20 mouse cellular contexts compared by ENCODE assay signal in the genomic region with DNA sequence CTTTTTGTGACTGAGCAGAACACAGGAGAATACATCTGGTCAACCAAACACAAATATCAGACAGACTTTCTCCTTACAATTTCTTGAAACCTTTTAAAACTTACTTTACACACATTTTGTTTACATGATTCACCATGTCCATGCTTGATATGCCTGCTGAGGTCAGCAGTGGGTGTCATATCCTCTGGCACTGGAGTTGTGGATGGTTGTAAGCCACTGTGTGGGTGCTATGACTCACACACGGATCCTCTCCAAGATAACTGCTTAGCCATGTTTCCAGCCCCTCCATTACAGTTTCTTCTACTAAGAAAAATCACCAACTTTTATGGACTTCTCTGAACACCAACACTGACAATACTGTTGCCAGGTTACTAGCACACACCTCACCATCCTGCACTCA. TPM values are rescaled to one million over a fixed set of nuclear protein-coding genes. Genes with fewer than 3 reads are reported as not detected.
DNase-seq lines count a peak whose midpoint lies in the region; ATAC-seq and TF ChIP-seq lines count a peak whose summit lies in the region.
"Had no signal": no experiment of that assay in that cellular context is flagged by ENCODE, and none has a peak within 500 bp of the region (broad histone marks: within the 10 kb centered on the region; RNA-seq: fewer than 3 reads in every experiment).

No protein-coding gene starts in this region.

- no peak overlapping the region for H3K4me3 ChIP-seq in gastrocnemius, adult 2 months
- H3K4me3 ChIP-seq in heart, embryonic 16.5 days (ENCODE audit: low read length), result no peak overlapping the region
- H3K4me3 ChIP-seq: neural tube, embryonic 13.5 days had no signal

- H3K4me2 ChIP-seq in heart, embryonic 16.5 days (ENCODE audit: low read depth, low read length), result no peak overlapping the region
- H3K4me2 ChIP-seq: midbrain, embryonic 11.5 days; neural tube, embryonic 13.5 days had no signal

- no peaks in the 10 kb centered on the region for H3K36me3 ChIP-seq in heart, embryonic 16.5 days (ENCODE audit: control insufficient read depth, insufficient read depth)
- H3K36me3 ChIP-seq: neural tube, embryonic 13.5 days had no signal

- no peaks in the 10 kb centered on the region for H3K27me3 ChIP-seq in heart, embryonic 16.5 days (ENCODE audit: control insufficient read depth, insufficient read depth, low read length)
- H3K27me3 ChIP-seq: neural tube, embryonic 13.5 days had no signal

- no peak for DNase-seq in gastrocnemius, adult 2 months
- DNase-seq in gastrocnemius, adult 18-20 months (ENCODE audit: low spot score), result no peak
- no peak for DNase-seq in heart, adult 18-20 months
- peak; percentile 31 for DNase-seq in 3134 (ENCODE audit: extremely low read depth, insufficient read length, low spot score)
- peak; percentile 67 for DNase-seq in NIH3T3 (ENCODE audit: low read depth)
- DNase-seq in testis, postnatal 10 days (ENCODE audit: low spot score), result no peak
- DNase-seq in urinary bladder, postnatal 36 days (ENCODE audit: low spot score in 2 of 2), result no peak
- DNase-seq: adrenal gland, postnatal 10 days; cerebellum, adult 11-12 months; cerebellum, postnatal 25 days; liver; lung, postnatal 36 days; right cerebral cortex, postnatal 25 days; thymus, postnatal 25 days had no signal

- no peak for TF ChIP-seq CTCF in gastrocnemius, adult 2 months (IDR thresholded peaks at IDR 0.05)

- no peaks in the 10 kb centered on the region for H3K9me3 ChIP-seq in heart, embryonic 16.5 days (replicated peaks; ENCODE audit: control insufficient read depth, low read length)
- H3K9me3 ChIP-seq: neural tube, embryonic 13.5 days had no signal

- ATAC-seq in heart, embryonic 16.5 days (replicated peaks; ENCODE audit: extremely low read depth, insufficient read depth, low FRiP score), result no peak
- ATAC-seq: forebrain, embryonic 14.5 days; hindbrain, embryonic 16.5 days; intestine, postnatal 0 days had no signal

- 83% methylated on average over 1 of the region's 1 CpGs for WGBS in heart, embryonic 16.5 days

- H3K4me1 ChIP-seq in heart, embryonic 16.5 days (ENCODE audit: control insufficient read depth, insufficient read depth, low read length), result peaks cover 74% of the 10 kb centered on the region
- H3K4me1 ChIP-seq: neural tube, embryonic 13.5 days had no signal

- peak overlapping the region; percentile 94 for H3K27ac ChIP-seq in gastrocnemius, adult 2 months
- H3K27ac ChIP-seq in heart, embryonic 16.5 days (ENCODE audit: low read length), result peak overlapping the region; percentile 23
- H3K27ac ChIP-seq: neural tube, embryonic 13.5 days had no signal

- no peak overlapping the region for H3K9ac ChIP-seq in heart, embryonic 16.5 days (ENCODE audit: low read length)
- H3K9ac ChIP-seq: neural tube, embryonic 13.5 days had no signal

- intact Hi-C loops in gastrocnemius, adult 2 months (cut with DNase I), result loop anchor here (2.0 kb wide), 1 partner anchor 14 kb away; no protein-coding TSS in a partner anchor

RNA-seq across cellular contexts. Expression of a gene that starts 15.5 kb away (rescaled TPM):
- 10 to 100 TPM; 32.9 to 41.0 TPM for total RNA-seq in gastrocnemius, adult 2 months (2021)
- total RNA-seq in gastrocnemius, adult 18-20 months (2021), result 10 to 100 TPM; 34.2 to 51.0 TPM
- polyA plus RNA-seq in heart, embryonic 16.5 days (2015; fragmentation: Nextera tagmentation; extraction: Ambion mirVana), result 58.3 and 61.3 TPM in 2 replicates
- 10 to 100 TPM; 58.8 to 61.7 TPM for total RNA-seq in heart, adult 18-20 months (2021)

RNA-seq across cellular contexts. Expression of a gene that starts 29.8 kb away (rescaled TPM):
- 100 to 1,000 TPM; 123 to 144 TPM for total RNA-seq in gastrocnemius, adult 2 months (2021)
- 100 to 1,000 TPM; 112 to 143 TPM for total RNA-seq in gastrocnemius, adult 18-20 months (2021)
- 139 and 182 TPM in 2 replicates for polyA plus RNA-seq in heart, embryonic 16.5 days (2015; fragmentation: Nextera tagmentation; extraction: Ambion mirVana)
- 100 to 1,000 TPM; 157 to 174 TPM for total RNA-seq in heart, adult 18-20 months (2021)

Comparison
In these comparisons a context has a peak if more than half of its experiments do, and no peak if none do; other contexts are left out.
1. DNase-seq: peak in 3134 (single experiment) and NIH3T3 (single experiment); none in gastrocnemius, adult 2 months (single experiment), gastrocnemius, adult 18-20 months (single experiment), heart, adult 18-20 months (0 of 2), testis, postnatal 10 days (single experiment) and urinary bladder, postnatal 36 days (0 of 2).